Mouse (Mus musculus): ENCODE measurements at regions not wholly inside any gene's neighbourhood (a gene's known extent, or its start where the extent isn't known, plus 50 kb on each side); places are given as distances from the start of the nearest gene placed in this dataset.

- no peak for DNase-seq (ENCODE audit: low read depth, low spot score)
Measured at GRCm38 (mm10) chr19:21214253-21214652, 57.8 kb upstream of the Zfand5 start.

GRCm38 (mm10) chr19:21193461-21193860 lies 78.6 kb upstream of the Zfand5 start:
- no peak for DNase-seq (ENCODE audit: low read depth, low spot score)

GRCm38 (mm10) chr19:21192576-21192975 lies 79.5 kb upstream of the Zfand5 start:
- no peak for DNase-seq (ENCODE audit: low read depth, low spot score)

- DNase-seq (ENCODE audit: low read depth, low spot score) = no peak
Measured at GRCm38 (mm10) chr19:21189216-21189615, 82.9 kb upstream of the Zfand5 start.

- DNase-seq (ENCODE audit: low read depth, low spot score) = no peak
Measured at GRCm38 (mm10) chr19:21186656-21187055, 85.4 kb upstream of the Zfand5 start.

GRCm38 (mm10) chr19:21186016-21186415 lies 86.1 kb upstream of the Zfand5 start:
- no peak for DNase-seq (ENCODE audit: low read depth, low spot score)

GRCm38 (mm10) chr19:21183028-21183427 lies 89.0 kb upstream of the Zfand5 start:
- DNase-seq (ENCODE audit: low read depth, low spot score) = no peak

- no peak for DNase-seq (ENCODE audit: low read depth, low spot score)
Measured at GRCm38 (mm10) chr19:21179886-21180285, 92.2 kb upstream of the Zfand5 start.

- no peak for DNase-seq (ENCODE audit: low read depth, low spot score)
Measured at GRCm38 (mm10) chr19:21175426-21175831, 96.6 kb upstream of the Zfand5 start.

GRCm38 (mm10) chr19:21174636-21175035 lies 97.4 kb upstream of the Zfand5 start:
- no peak for DNase-seq (ENCODE audit: low read depth, low spot score)

- no peak for DNase-seq (ENCODE audit: low read depth, low spot score)
Measured at GRCm38 (mm10) chr19:21173896-21174483, 98.1 kb upstream of the Zfand5 start.

GRCm38 (mm10) chr19:21171191-21171590 lies 100.9 kb upstream of the Zfand5 start:
- DNase-seq (ENCODE audit: low read depth, low spot score) = no peak

- no peak for DNase-seq (ENCODE audit: low read depth, low spot score)
Measured at GRCm38 (mm10) chr19:21170785-21171184, 101.3 kb upstream of the Zfand5 start.

- no peak for DNase-seq (ENCODE audit: low read depth, low spot score)
Measured at GRCm38 (mm10) chr19:21166939-21167338, 105.1 kb upstream of the Zfand5 start.

- no peak for DNase-seq (ENCODE audit: low read depth, low spot score)
Measured at GRCm38 (mm10) chr19:21166465-21166860, 105.6 kb upstream of the Zfand5 start.

- peak; percentile 19 for DNase-seq (ENCODE audit: low read depth, low spot score)
Measured at GRCm38 (mm10) chr19:21165763-21166464, 106.2 kb upstream of the Zfand5 start.

- DNase-seq (ENCODE audit: low read depth, low spot score) = no peak
Measured at GRCm38 (mm10) chr19:21163978-21164377, 108.1 kb upstream of the Zfand5 start.

GRCm38 (mm10) chr19:21160946-21161345 lies 111.1 kb upstream of the Zfand5 start:
- DNase-seq (ENCODE audit: low read depth, low spot score) = no peak

- DNase-seq (ENCODE audit: low read depth, low spot score) = no peak
Measured at GRCm38 (mm10) chr19:21159189-21160137, 112.6 kb upstream of the Zfand5 start.

GRCm38 (mm10) chr19:21154162-21154561 lies 117.9 kb upstream of the Zfand5 start:
- no peak for DNase-seq (ENCODE audit: low read depth, low spot score)

- no peak for DNase-seq (ENCODE audit: low read depth, low spot score)
Measured at GRCm38 (mm10) chr19:21152027-21152426, 120.1 kb upstream of the Zfand5 start.

GRCm38 (mm10) chr19:21150849-21151248 lies 121.2 kb upstream of the Zfand5 start:
- DNase-seq (ENCODE audit: low read depth, low spot score) = no peak
